Mouse (Mus musculus): ENCODE measurements around the gene Gcn1l1. TPM values are rescaled to one million over a fixed set of nuclear protein-coding genes. Genes with fewer than 3 reads are reported as not detected.

Gene Gcn1l1
- total RNA-seq, 4 experiments from 2014 or later = 72.7 to 85.7 (median 77.4) TPM

GRCm38 (mm10) chr5:115534856-115535255 lies 30.2 kb upstream of the Gcn1l1 start:
- DNase-seq (ENCODE audit: low spot score in 2 of 2) = no peak

GRCm38 (mm10) chr5:115535635-115536034 lies 29.4 kb upstream of the Gcn1l1 start:
- DNase-seq (ENCODE audit: low spot score in 2 of 2) = no peak

- DNase-seq (ENCODE audit: low spot score in 2 of 2) = no peak
These were observed 26.9 kb upstream of the Gcn1l1 start for GRCm38 (mm10) chr5:115538017-115538692.

DNA sequence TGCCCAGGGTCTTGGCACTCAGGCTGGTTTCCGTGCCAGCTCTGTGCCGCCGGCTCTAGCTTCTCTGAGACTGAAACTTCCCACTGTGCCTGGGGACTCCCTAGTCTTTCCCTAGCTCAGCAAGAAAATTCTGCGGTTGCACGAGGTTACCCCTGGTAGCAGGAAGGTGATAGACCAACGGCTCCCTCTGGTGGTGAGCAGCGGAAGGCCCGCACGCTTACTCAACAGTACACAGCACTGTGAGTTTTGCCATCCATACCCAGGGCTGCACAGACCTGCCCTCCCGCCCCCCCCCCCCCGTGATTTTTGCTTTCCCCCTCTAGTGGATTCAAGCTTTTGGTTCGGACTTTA lies 26.4 kb upstream of the Gcn1l1 start:
- DNase-seq (ENCODE audit: low spot score in 2 of 2) = peak; percentile 84 to 92

GRCm38 (mm10) chr5:115542635-115543384 lies 22.2 kb upstream of the Gcn1l1 start:
- no peak for DNase-seq (ENCODE audit: low spot score in 2 of 2)

GRCm38 (mm10) chr5:115543509-115544253 lies 21.4 kb upstream of the Gcn1l1 start:
- DNase-seq (ENCODE audit: low spot score in 2 of 2) = peak; percentile 74

DNA sequence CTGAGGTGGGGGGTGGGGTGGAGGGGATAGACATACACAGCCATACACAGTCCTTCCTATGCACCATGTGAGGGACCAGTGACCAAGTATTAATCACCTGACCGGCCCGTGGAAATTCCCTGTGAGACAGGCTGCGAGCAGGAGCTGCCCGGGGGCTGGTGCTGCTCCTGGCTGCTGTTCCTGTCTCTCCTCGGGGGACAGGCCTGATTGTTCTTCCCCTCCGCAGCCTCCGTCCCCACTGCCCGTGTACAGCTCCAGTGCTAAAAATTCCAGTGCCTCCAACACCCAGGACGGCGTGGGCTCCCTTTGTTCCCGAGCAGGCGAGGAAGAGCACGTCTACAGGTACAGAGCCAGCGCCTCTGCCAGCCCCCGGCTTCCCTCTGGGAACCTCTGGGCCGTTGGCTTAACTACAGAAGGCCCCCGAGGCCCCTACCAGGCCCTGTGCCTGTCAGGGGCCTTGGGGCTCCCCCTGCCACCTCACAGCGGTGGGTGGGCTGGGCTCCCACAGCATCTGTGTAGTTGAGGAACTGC lies 20.3 kb upstream of the Gcn1l1 start:
- DNase-seq (ENCODE audit: low spot score in 2 of 2) = no peak

DNA sequence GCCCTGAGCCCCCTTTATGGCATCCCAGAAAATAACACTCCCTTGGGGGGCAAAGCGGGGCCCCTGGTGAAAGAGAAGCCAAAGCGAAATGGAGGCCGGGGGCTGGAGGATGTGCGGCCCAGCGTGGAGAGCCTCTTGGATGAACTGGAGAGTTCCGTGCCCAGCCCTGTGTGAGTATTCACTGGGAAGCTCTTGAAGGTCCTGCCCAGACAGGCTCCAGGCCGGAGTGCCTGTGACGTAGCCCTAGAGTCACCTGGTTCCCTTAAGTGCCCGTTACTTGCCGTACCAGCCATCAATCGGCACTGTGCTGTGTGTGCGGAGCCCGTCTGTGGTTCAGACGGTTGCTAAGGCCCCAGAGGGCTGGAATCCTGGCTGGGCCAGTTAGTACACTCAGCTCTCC lies 19.4 kb upstream of the Gcn1l1 start:
- no peak for DNase-seq (ENCODE audit: low spot score in 2 of 2)

GRCm38 (mm10) chr5:115546536-115546935 lies 18.5 kb upstream of the Gcn1l1 start:
- DNase-seq (ENCODE audit: low spot score in 2 of 2) = no peak

DNA sequence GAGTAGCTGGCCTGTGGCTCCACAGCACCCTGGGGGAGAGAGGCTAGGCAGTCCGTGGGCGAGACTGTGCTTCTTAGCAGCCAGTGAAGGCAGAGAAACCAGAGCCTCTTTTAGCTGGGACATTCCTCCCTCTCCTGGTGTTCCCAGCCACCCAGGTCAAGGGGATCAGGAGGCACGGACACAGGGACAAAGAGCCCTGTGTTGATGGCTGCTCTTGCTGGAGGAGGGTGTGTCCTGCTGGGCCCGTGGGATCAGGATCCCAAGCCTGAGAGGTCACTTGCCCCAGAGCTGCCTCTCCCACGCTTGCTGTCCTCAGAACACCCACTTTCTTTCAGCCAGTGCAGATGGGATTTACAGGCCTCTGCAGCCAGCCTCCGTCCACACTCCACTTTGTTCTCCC lies 18.0 kb upstream of the Gcn1l1 start:
- no peak for DNase-seq (ENCODE audit: low spot score in 2 of 2)

DNA sequence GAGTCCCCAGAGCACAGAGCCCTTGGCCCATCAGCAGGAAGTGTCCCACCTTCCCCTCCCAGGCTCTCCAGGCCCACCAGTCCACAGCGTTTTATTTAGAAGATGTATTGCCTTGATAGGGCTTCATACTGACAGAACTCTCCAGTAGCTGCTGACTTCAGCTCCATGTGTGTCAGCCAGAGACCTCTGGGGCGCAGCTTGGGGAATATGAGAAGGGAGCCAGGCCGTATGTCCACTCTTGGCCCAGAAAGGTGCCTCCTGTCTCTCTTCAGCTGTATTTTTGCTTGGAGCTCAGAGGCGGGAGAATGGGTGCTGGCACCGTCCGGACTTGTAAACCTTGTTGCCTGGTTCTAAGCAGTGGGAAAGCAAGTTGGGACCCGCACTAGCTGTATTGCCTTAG lies 17.6 kb upstream of the Gcn1l1 start:
- no peak for DNase-seq (ENCODE audit: low spot score in 2 of 2)

DNA sequence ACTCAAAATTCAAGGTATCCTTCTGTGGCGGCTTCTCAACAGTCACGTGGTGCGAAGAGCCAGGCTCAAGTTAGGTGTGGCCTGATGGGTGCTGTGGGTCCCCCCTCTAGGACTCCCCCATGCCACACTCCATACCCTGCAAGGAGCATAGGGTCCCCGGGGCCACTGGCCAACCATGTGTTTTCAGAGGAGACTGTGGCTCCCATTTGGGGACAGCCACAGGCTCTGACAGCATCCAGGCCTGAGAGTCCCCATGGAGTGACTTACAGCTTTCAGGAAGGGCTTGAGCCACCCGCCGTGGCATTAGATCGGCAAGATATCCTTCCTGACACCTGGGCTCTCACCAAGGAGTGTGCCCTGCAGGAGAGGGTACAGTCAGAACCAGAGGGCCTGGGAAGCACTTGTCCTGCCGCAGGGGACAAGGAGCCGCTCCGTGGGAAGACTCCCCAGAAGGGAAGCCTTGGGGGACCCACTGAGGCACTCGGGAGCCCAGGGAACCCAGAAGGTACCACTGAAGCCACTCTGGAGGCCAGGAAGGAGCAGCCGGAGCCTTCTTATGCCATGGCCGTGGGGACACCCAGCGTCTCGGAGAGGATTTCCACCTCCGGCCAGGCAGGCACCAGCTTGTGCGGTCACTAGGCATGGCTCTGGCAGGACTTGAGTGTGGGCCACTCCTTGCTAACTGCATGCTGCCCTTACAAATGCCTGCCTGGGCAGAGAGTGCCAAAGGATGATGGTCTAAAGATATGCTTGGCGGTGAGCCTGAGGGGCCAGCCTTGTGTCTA lies 16.4 kb upstream of the Gcn1l1 start:
- DNase-seq (ENCODE audit: low spot score in 2 of 2) = no peak

DNA sequence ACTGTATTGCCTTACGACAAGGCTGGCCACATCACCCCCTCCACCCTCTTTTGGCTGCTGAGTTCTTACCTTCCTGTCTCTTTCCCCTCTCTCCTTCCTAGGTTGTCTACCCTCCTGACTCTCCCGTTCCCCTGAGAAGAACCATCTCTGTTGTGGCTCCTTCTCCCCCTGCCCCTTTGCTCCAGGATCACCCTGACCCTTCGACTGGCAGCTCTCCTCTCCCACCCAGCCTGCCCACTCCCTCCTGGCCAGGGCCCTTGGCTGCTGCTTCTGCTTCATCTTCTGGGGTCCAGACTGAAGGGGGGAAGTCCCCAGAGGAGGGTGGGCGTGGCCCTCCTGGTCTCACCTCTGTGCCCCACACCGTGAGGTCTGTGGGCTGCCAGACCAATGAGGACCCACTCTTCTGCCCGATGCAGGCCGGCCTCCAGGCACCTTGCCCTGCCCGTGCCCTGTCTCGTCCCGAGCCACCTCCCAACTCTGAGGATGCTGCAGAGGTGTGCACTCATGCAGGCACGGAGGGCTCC lies 14.5 kb upstream of the Gcn1l1 start:
- DNase-seq (ENCODE audit: low spot score in 2 of 2) = no peak

- DNase-seq (ENCODE audit: low spot score in 2 of 2) = no peak
These were observed 13.7 kb upstream of the Gcn1l1 start for GRCm38 (mm10) chr5:115551386-115551785.

GRCm38 (mm10) chr5:115551799-115552198 lies 13.3 kb upstream of the Gcn1l1 start:
- no peak for DNase-seq (ENCODE audit: low spot score in 2 of 2)

DNA sequence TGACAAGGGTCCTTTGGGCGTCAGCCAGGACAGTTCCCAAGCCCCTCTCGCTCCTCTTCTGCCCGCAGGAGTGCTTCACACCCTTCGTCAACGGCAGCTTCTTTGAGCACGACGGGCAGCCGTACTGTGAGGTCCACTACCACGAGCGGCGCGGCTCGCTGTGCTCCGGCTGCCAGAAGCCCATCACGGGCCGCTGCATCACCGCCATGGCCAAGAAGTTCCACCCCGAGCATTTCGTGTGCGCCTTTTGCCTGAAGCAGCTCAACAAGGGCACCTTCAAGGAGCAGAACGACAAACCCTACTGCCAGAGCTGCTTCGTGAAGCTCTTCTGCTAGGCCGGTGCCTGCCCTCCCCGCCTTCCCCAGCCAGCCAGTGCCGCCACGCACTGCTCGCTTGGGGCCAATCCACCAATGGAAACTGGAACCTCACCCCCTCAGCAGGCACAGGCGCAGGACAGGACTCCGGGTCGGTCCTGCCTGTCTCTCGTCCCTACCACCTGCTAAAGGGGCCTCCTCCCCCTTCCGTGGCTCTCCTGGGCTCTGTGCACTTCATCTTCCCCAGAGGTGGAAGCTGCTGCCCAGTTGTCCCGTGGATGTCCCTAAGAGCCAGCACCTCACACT lies 11.1 kb upstream of the Gcn1l1 start:
- no peak for DNase-seq (ENCODE audit: low spot score in 2 of 2)

DNA sequence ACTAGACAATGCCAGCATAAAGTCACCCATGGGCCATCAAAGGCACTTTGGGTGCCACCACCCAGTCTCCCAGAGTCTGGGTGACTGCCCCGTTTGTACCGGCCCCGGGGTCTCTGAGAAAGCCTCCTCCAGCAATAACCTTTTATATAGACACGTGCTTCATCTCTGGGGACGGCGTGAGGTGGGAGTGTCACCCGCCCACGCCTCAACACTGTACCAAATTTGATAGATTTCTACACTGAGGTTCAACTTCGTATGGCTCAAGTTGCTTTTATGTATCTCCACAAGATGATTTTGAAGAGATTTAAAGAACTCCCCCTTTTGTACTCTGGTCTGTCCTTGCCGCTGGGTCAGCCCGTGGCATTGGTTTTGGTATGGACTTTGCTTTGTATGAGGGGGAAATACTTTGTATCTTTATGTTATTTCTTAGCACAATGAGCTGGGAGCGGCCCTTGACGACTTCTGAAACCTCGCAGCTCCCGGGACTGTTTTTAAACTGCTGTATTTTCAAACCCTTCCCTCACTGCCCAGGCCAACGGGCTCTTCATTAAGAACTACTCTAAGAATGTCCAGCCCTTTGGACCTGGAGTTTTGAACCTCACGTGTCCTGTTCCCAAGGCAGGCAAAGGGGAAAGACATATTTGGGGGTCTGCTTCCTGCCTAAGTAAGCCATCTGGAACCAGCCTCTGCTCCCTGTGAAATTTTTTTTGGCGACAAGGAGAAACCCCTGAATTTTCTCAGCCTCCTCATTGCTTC lies 10.3 kb upstream of the Gcn1l1 start:
- no peak for DNase-seq (ENCODE audit: low spot score in 2 of 2)

DNA sequence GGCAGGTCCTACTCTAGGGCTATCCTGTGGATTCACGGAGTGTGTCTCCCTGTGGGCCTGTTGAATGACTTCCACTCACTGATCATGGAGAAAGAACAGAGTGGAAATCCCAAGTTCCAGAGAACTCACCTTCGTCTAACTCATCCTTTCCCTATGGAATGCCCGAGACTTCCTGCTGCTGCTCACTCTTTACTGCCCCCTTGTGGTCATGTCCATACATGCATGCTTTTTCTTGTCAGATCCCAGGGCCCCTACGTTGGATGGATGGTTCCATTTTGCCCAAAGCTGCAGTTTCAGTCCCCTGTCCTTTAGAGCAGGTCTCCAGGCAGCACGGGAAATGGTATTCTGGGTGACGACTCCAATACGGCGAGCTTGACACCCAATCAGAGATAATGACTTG lies 8.8 kb upstream of the Gcn1l1 start:
- peak; percentile 57 to 79 for DNase-seq (ENCODE audit: low spot score in 2 of 2)

DNA sequence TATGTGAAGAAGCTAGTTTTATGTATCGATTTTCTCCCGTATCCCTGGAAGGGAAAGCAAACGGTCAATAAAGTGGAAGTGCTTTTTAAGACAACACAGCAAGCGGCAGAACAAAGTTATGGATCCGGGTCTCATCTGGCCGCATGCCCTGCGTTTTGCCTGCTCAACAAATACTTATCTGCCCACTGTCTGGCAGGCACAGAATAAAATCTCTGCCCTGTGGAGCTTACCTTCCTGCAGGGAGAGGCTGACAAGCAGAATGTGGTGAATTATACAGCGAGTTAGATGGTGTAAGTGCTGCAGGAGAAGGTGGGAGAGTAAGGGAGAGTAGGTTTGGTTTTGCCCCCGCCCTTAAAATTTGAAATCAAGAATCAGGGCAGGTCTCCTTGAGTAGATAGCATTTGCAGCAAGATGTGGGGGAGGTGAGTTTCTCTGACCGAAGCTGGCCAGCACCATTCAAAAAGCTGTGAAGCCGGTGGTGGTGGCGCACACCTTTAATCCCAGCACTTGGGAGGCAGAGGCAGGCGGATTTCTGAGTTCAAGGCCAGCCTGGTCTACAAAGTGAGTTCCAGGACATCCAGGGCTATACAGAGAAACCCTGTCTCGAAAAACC lies 6.8 kb upstream of the Gcn1l1 start:
- no peak for DNase-seq (ENCODE audit: low spot score in 2 of 2)

Data from layer of hippocampus, adult 8-10 months (tissue).